Mouse (Mus musculus) midbrain, embryonic 16.5 days (tissue): ENCODE data around the gene Nkx1-2. TPM values are rescaled to one million over a fixed set of nuclear protein-coding genes. Genes with fewer than 3 reads are reported as not detected.

ENCODE experiments used
- polyA plus RNA-seq: library from polyadenylated mRNA; unstranded; fragments of >200 nt; fragmentation: Nextera tagmentation; extraction: Ambion mirVana; gene quantifications from 2 replicates; pipeline ENCODE4 v1.2.1, GENCODE M21; 2015

Gene Nkx1-2
- polyA plus RNA-seq, 1 experiment from 2014 or later = 0.38 TPM

Other genes with a start within 250 kb of the Nkx1-2 start
- gene Oat, start 23.2 kb downstream of the Nkx1-2 start, polyA plus RNA-seq = 87.8 and 106 TPM in 2 replicates
- 39.3 and 51.3 TPM in 2 replicates for gene Lhpp, start 11.0 kb upstream of the Nkx1-2 start, polyA plus RNA-seq
- 13.2 and 13.6 TPM in 2 replicates for gene Fam53b, start 214.2 kb upstream of the Nkx1-2 start, polyA plus RNA-seq